ENCODE assay signal across 20 mouse cellular contexts in genomic region chr11:74625333-74625732, GRCm38 (mm10).
"Had no signal": no experiment of that assay in that cellular context is flagged by ENCODE, and none has a peak within 500 bp of the region (broad histone marks: within the 10 kb centered on the region; RNA-seq: fewer than 3 reads in every experiment).

No protein-coding gene starts in this region.

- ATAC-seq: intestine, embryonic 15.5 days; midbrain, embryonic 13.5 days had no signal

- H3K9me3 ChIP-seq: intestine, embryonic 15.5 days; kidney, embryonic 15.5 days; limb, embryonic 12.5 days; limb, embryonic 15.5 days; lung, embryonic 15.5 days; midbrain, embryonic 13.5 days had no signal

- H3K9ac ChIP-seq: intestine, embryonic 15.5 days; kidney, embryonic 15.5 days; limb, embryonic 12.5 days; limb, embryonic 15.5 days; liver, embryonic 14.5 days; lung, embryonic 15.5 days; midbrain, embryonic 13.5 days had no signal

- H3K4me1 ChIP-seq: kidney, embryonic 15.5 days; limb, embryonic 12.5 days; limb, embryonic 15.5 days; lung, embryonic 15.5 days had no signal

- H3K4me2 ChIP-seq: intestine, embryonic 15.5 days; kidney, embryonic 15.5 days; limb, embryonic 12.5 days; limb, embryonic 15.5 days; lung, embryonic 15.5 days; midbrain, embryonic 13.5 days had no signal

- H3K36me3 ChIP-seq: intestine, embryonic 15.5 days; kidney, embryonic 15.5 days; limb, embryonic 12.5 days; limb, embryonic 15.5 days; lung, embryonic 15.5 days; midbrain, embryonic 13.5 days had no signal

- H3K4me3 ChIP-seq: intestine, embryonic 15.5 days; kidney, embryonic 15.5 days; limb, embryonic 12.5 days; limb, embryonic 15.5 days; lung, embryonic 15.5 days; midbrain, embryonic 13.5 days had no signal

- DNase-seq: kidney, adult 11 months; kidney, adult 8-10 months; kidney, postnatal 10 days; kidney, postnatal 36 days; left cerebral cortex, postnatal 4 days; lung, adult 18-20 months; lung, postnatal 10 days; lung, postnatal 36 days; right cerebral cortex, postnatal 25 days; thymus, adult 2 months; thymus, postnatal 14 days; thymus, postnatal 4 days had no signal

- H3K27ac ChIP-seq: intestine, embryonic 15.5 days; kidney, embryonic 15.5 days; limb, embryonic 12.5 days; limb, embryonic 15.5 days; liver, embryonic 14.5 days; lung, embryonic 15.5 days; midbrain, embryonic 13.5 days; stomach, postnatal 0 days had no signal
